Mouse (Mus musculus) natural killer cell, adult 2 months (primary cell): ENCODE data around the gene Trpm8.

Source experiments
- DNase-seq, 2 experiments: peaks; one replicate each; pipeline ENCODE4 v3.0.0; 2022; ENCODE audit warnings: low spot score in 2 of 2

The Trpm8 gene

DNA sequence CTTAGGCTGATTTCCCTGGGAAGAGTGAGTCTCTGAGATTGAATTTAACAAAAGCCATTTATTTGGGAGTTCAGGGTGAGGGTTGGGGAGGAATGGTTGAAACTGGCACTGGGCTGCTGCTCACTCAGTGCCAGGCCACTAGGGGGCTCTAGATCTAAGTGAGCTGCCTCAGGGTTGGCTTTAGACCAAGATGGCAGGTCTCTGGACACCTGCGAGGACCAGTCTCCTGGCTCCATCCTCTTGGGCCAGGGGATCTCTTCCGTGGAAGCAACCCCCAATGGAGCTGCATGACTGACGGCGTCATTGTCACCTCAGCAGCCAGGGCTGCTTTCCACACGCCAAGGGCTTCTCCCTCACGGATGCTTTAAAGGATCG lies 7.5 kb downstream of the Trpm8 start:
- DNase-seq = no peak

DNA sequence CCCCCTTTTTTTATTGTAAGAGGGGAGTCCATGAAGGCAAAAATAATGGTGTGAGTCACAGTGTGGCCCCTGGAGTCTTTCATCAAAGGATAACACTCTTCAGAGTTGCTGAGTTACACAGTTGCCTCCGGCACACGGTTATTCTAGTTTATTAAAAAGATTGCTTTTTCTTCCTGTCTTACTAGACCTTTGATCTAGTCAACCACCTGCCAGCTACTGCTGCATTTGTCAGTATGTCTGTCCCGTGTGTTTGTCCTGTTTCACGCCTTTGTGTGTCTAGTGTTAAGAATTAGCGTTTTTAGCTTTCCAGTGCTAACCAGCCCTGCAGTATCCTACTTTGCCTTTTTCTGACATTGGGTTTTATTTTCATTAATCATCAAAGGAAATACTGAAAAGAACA lies 8.2 kb downstream of the Trpm8 start:
- DNase-seq = no peak

GRCm38 (mm10) chr1:88286136-88286845 lies 8.8 kb downstream of the Trpm8 start:
- DNase-seq = no peak

DNA sequence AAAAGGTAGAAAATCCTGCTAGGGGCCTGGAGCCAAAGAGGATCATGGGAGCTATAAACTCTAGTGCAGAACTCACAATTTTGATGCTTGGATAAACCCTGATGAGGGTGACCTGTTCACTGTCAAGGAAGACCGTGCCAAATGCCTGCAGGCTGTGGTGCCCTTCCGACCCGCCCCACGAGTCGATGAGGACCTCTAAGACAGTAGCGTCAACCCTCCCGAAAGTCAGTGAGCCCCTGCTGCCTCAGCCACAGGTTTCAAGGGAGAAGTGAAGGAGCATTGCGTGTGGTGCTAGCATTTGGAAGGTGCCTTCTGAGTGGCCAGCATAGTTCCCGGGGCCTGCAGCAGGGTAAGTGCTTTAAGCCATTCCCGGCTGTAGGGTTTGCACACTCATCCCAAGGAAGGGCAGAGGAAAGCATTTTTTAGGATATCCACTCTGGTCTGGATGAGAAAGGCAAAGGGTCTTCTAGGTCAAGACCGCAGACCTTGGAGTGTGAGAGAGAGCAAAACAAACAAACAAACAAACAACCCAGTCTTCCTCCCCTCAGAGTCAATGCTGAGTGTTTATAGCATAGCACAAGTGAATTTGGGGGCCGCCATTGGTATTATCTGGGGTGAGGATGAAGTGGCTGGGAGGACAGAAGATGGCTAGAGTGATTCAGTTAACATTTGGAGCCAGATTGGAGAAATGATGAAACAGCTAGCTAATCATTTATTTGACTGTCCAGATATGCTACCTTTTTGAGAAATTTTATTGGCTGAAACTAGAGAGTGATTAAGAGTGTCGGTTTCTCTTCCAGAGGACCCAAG lies 9.6 kb downstream of the Trpm8 start:
- no peak for DNase-seq

- no peak for DNase-seq
Observed at GRCm38 (mm10) chr1:88287697-88287980, 10.2 kb downstream of the Trpm8 start.

GRCm38 (mm10) chr1:88288056-88288788 lies 10.8 kb downstream of the Trpm8 start:
- DNase-seq = no peak

GRCm38 (mm10) chr1:88288789-88289127 lies 11.3 kb downstream of the Trpm8 start:
- no peak for DNase-seq

GRCm38 (mm10) chr1:88289152-88289551 lies 11.7 kb downstream of the Trpm8 start:
- no peak for DNase-seq

GRCm38 (mm10) chr1:88289917-88290316 lies 12.5 kb downstream of the Trpm8 start:
- DNase-seq = no peak

DNA sequence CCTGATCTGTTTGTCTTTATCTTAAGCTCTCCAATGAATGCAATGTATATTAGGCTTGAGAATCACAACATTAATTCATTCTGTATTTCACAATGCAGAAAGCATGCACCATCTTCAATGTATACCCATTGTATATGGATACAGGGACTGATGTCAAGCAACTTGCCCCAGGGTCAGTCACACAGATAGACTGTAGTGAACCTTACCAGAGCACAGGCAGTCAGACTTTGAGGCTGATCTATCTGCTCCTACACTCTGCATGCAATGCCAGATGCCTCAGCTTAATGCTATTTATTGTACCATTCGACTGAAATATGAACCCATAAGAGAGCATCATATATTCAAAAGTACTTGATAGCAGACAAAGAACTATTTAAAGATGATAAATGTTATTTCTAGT lies 13.1 kb downstream of the Trpm8 start:
- DNase-seq = no peak

GRCm38 (mm10) chr1:88291409-88292005 lies 14.0 kb downstream of the Trpm8 start:
- DNase-seq = no peak

- DNase-seq = no peak
Observed at GRCm38 (mm10) chr1:88292057-88292456, 14.6 kb downstream of the Trpm8 start.

GRCm38 (mm10) chr1:88294650-88295049 lies 17.2 kb downstream of the Trpm8 start:
- DNase-seq = no peak

DNA sequence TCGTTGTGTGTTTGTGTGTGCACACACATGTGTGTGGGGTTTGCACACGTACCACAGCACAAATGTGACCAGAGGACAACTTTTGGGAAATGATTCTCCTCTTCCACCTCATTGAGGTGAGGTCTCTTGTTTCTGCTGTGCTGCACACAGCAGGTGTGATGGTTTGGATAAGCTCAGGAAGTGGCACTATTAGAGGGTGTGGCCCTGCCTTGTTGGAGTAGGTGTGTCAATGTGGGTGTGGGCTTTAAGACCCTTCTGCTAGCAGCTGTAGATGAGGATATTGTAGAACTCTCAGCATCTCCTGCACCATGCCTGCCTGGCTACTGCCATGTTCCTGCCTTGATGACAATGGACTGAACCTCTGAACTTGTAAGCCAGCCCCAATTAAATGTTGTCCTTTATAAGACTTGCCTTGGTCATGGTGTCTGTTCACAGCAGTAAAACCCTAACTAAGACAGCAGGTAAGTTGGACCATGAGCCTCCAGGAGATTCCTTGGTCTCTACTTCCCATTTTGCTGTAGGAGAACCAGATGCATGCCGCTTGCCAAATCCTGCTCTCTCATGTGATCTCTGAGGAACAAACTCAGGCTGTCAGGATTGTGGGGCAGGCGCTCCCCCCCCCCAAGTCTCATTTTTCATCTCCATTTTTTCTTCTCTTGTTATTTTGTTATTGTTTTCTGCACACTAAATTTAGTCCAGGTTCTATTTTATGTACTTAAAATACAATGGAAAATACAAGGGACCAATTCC lies 18.9 kb downstream of the Trpm8 start:
- DNase-seq = no peak

DNA sequence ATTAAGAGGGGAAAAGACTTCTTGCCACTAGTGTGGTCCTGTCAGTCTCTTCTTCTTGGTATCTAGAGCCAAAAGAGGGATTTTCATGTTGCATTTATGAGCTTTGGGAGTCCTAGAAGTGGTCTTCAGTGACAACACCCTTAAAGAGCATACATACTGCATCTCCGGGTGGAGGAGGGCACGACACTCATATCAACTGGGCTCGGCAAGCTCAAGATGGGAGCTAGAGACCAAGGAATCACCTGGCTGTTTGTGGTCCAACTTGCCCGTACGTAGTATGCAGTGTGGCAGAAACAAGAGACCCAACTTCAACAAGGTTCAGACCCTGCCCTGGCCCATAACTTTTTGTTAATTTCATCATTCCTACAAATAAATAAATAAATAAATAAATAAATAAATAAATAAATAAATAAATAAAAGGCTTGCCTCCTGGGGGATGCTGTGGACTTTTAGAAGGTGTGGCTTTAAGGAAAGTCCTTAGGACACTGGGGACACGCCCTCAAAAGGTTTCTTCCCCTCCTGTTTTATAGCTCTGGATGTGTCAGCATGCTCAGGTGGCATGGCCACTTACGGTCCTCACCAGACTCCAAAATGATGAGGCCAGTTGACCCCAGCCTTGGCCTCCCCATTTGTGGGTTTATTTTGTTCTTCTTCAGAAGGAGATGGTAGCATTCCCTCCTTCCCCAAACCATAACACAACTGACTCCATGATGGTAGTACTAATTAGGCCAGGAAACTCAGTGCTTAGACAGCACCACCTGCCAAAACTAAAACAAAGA lies 20.2 kb downstream of the Trpm8 start:
- no peak for DNase-seq

GRCm38 (mm10) chr1:88298686-88299528 lies 21.4 kb downstream of the Trpm8 start:
- no peak for DNase-seq

GRCm38 (mm10) chr1:88299529-88299945 lies 22.1 kb downstream of the Trpm8 start:
- no peak for DNase-seq

DNA sequence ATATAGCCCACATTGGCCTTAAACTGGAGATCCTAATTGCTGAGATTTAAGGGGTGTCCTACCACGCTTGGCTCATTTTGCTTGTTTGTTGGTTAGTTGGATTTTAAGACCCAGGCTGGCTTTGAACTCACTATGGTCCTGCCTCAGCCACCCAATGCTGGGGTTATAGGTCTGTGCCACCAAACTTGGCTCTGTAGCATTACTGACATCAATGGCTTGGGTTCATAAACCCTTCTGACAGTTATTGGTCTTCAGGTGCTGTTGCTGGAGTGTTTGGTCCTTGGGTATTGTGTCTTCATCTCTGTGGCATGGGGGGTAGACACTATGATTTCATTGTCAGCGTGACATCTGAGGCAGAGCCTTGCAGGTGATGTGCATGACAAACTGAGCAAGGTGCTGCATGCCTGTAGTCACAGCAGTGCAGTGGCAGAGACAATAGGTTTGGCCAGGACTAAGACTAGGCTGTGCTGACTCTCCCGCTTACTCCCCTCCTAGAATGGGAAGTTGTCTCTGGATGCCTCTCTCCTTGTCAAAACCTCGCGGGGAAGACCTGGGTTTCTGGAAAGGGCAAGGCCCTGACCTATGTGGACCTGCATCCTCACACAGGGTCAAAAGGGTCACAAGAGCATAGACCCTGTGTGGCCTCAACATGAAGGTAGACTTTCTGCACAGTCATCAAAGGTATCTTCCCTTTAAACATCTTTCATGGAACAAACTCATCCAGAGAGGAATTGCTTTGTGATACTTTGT lies 23.0 kb downstream of the Trpm8 start:
- no peak for DNase-seq
